Mouse (Mus musculus): ENCODE data around the gene Taf6. TPM values are rescaled to one million over a fixed set of nuclear protein-coding genes. Genes with fewer than 3 reads are reported as not detected.
"Not testable (repeated sequence)": the region's sequence is repeated elsewhere in the genome, so short reads cannot be mapped to it uniquely, and the experiment has no call there.

Gene Taf6
- polyA plus RNA-seq, 1 experiment = 52.6 TPM

- no peak within 1 kb of the TSS for H3K27ac ChIP-seq (ENCODE audit: insufficient read depth, low read depth, low read length)
- H3K36me3 ChIP-seq (ENCODE audit: control insufficient read depth, insufficient read depth, low read length) = no peaks in the 10 kb centered on the region
- DNase-seq = no peak
- no peak within 1 kb of the TSS for H3K4me3 ChIP-seq (ENCODE audit: insufficient read depth, low read depth, low read length)
- no peaks in the 10 kb centered on the region for H3K27me3 ChIP-seq (replicated peaks; ENCODE audit: control insufficient read depth, insufficient read depth, low read length)
- 66% methylated on average over 2 of the region's 2 CpGs for WGBS
- no peak for TF ChIP-seq POLR2A (IDR thresholded peaks at IDR 0.05; ENCODE audit: low read depth, low read length)
- TF ChIP-seq CTCF (conservative IDR thresholded peaks at IDR 0.05; ENCODE audit: insufficient read depth, insufficient read length, low read depth, low read length) = no peak
- no peaks in the 10 kb centered on the region for H3K4me1 ChIP-seq (ENCODE audit: control insufficient read depth, insufficient read depth, low read length)
Observed at GRCm38 (mm10) chr5:138225700-138226099, 38.4 kb upstream of the Taf6 start, which contains the start of gene Nxpe5. TSS of gene Nxpe5 (plus strand) at chr5:138225898.

DNA sequence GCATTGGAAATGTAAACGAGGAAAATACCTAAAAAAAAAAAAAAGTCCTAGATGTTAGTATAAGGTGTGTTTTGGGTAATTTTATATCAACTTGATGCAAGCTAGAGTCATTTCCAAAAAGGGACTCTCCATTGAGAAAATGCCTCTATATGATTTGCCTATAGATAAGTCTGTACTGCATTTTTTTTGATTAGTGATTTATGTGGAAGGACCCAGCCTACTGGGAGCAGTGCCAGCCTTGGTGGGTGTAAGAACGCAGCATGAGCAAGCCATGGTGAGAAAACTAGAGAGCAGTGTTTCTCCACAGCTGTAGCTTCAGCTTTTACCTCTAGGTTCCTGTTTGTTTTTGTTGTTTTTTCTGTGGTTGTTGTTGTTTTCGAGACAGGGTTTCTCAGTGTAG lies 36.0 kb upstream of the Taf6 start:
- H3K4me1 ChIP-seq (ENCODE audit: control insufficient read depth, insufficient read depth, low read length) = 0 out of 2 replicates have a peak, but pooled peaks cover 3% of the 10 kb centered on the region
- no peak overlapping the region for H3K27ac ChIP-seq (ENCODE audit: insufficient read depth, low read depth, low read length)
- no peaks in the 10 kb centered on the region for H3K27me3 ChIP-seq (replicated peaks; ENCODE audit: control insufficient read depth, insufficient read depth, low read length)
- no peak for DNase-seq
- no peak for TF ChIP-seq POLR2A (IDR thresholded peaks at IDR 0.05; ENCODE audit: low read depth, low read length)
- no peak for TF ChIP-seq CTCF (conservative IDR thresholded peaks at IDR 0.05; ENCODE audit: insufficient read depth, insufficient read length, low read depth, low read length)
- WGBS = 53% methylated on average over 3 of the region's 3 CpGs
- H3K36me3 ChIP-seq (ENCODE audit: control insufficient read depth, insufficient read depth, low read length) = no peaks in the 10 kb centered on the region
- no peak overlapping the region for H3K4me3 ChIP-seq (ENCODE audit: insufficient read depth, low read depth, low read length)

DNA sequence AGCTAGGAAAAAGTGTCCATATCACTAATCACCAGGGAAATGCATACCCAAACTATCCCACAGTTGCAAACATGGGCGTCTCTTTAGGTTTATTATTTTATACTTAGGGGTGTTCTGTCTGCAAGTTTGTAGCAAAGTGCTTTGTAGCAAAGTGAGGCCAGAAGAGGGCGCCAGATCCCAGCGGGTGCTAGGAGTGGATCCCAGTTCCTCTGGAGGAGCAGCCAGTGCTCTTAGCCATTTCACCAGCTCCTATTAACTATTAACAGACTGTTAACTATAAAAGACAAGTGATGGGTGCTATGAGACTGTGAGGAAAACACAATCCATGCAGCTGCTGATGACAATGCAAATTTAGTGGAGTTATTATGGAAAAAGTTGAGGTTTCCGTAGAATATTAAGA lies 34.9 kb upstream of the Taf6 start:
- Histone ChIP-seq H3K27me3 (replicated peaks; ENCODE audit: control insufficient read depth, insufficient read depth, low read length) (no peaks in the 10 kb centered on the region), H3K4me1 (ENCODE audit: control insufficient read depth, insufficient read depth, low read length) (0 out of 2 replicates have a peak, but pooled peaks cover 3% of the 10 kb centered on the region), H3K36me3 (ENCODE audit: control insufficient read depth, insufficient read depth, low read length) (no peaks in the 10 kb centered on the region), H3K27ac (ENCODE audit: insufficient read depth, low read depth, low read length) (no peak overlapping the region), H3K4me3 (ENCODE audit: insufficient read depth, low read depth, low read length) (no peak overlapping the region)
- 12% methylated on average over 4 of the region's 4 CpGs for WGBS
- TF ChIP-seq CTCF (conservative IDR thresholded peaks at IDR 0.05; ENCODE audit: insufficient read depth, insufficient read length, low read depth, low read length) = peak; percentile 92
- no peak for TF ChIP-seq POLR2A (IDR thresholded peaks at IDR 0.05; ENCODE audit: low read depth, low read length)
- peak; percentile 94 for DNase-seq

DNA sequence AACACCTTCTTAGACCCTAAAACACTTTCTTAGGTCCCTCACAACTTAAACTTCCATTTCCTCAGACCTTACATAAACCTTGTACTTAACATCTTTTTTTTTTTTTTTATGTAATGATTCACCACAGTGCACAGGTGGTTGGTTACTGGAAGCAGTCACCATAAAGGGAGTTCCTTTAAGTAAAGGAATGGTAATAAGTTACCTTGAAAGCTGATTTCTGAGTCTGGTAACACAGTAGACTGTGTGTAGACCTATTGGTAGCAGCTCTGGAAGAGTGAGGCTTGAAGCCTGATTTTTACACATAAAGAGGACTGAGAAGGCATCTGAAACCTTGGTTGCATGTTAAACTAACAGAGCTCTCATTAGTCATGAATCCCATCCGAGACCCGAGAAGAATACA lies 32.6 kb upstream of the Taf6 start:
- Histone ChIP-seq H3K27me3 (replicated peaks; ENCODE audit: control insufficient read depth, insufficient read depth, low read length) (no peaks in the 10 kb centered on the region), H3K27ac (ENCODE audit: insufficient read depth, low read depth, low read length) (no peak overlapping the region), H3K4me1 (ENCODE audit: control insufficient read depth, insufficient read depth, low read length) (0 out of 2 replicates have a peak, but pooled peaks cover 3% of the 10 kb centered on the region), H3K36me3 (ENCODE audit: control insufficient read depth, insufficient read depth, low read length) (no peaks in the 10 kb centered on the region), H3K4me3 (ENCODE audit: insufficient read depth, low read depth, low read length) (no peak overlapping the region)
- TF ChIP-seq POLR2A (IDR thresholded peaks at IDR 0.05; ENCODE audit: low read depth, low read length) = no peak
- no peak for TF ChIP-seq CTCF (conservative IDR thresholded peaks at IDR 0.05; ENCODE audit: insufficient read depth, insufficient read length, low read depth, low read length)
- DNase-seq = peak; percentile 20
- 8% methylated on average over 2 of the region's 2 CpGs for WGBS

DNA sequence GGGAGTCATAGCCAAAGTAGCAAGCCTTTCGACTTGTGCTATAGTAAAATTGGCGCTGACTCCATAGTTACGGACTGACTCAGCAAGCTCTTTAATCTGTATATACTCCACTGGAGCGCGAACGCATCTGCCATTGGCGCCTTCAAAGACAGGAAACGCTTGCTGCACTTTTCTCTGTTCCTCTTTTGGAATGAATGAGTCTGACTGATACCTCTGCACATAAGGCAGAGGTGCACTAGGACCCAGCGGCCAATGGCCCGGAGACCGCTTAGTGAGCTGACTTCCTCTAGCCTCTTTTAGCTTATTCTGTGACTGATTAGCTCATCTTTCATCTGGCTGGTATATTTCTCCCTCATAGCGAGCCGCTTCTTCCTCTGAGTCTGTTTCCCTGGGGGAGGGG lies 29.4 kb upstream of the Taf6 start:
- WGBS = 91% methylated on average over 13 of the region's 13 CpGs
- H3K4me3 ChIP-seq (ENCODE audit: insufficient read depth, low read depth, low read length); DNase-seq: not testable (repeated sequence)

GRCm38 (mm10) chr5:138207873-138208272 lies 20.6 kb upstream of the Taf6 start:
- Histone ChIP-seq H3K27me3 (replicated peaks; ENCODE audit: control insufficient read depth, insufficient read depth, low read length) (no peaks in the 10 kb centered on the region), H3K27ac (ENCODE audit: insufficient read depth, low read depth, low read length) (no peak overlapping the region), H3K4me1 (ENCODE audit: control insufficient read depth, insufficient read depth, low read length) (no peaks in the 10 kb centered on the region), H3K36me3 (ENCODE audit: control insufficient read depth, insufficient read depth, low read length) (no peaks in the 10 kb centered on the region), H3K4me3 (ENCODE audit: insufficient read depth, low read depth, low read length) (no peak overlapping the region)
- 76% methylated on average over 4 of the region's 4 CpGs for WGBS
- no peak for TF ChIP-seq CTCF (conservative IDR thresholded peaks at IDR 0.05; ENCODE audit: insufficient read depth, insufficient read length, low read depth, low read length)
- no peak for DNase-seq

More for the DNA sequence above, 29.4 kb upstream of the Taf6 start:
- H3K27me3 ChIP-seq (replicated peaks; ENCODE audit: control insufficient read depth, insufficient read depth, low read length); H3K36me3 ChIP-seq (ENCODE audit: control insufficient read depth, insufficient read depth, low read length); H3K27ac ChIP-seq (ENCODE audit: insufficient read depth, low read depth, low read length); H3K4me1 ChIP-seq (ENCODE audit: control insufficient read depth, insufficient read depth, low read length): not testable (repeated sequence)

DNA sequence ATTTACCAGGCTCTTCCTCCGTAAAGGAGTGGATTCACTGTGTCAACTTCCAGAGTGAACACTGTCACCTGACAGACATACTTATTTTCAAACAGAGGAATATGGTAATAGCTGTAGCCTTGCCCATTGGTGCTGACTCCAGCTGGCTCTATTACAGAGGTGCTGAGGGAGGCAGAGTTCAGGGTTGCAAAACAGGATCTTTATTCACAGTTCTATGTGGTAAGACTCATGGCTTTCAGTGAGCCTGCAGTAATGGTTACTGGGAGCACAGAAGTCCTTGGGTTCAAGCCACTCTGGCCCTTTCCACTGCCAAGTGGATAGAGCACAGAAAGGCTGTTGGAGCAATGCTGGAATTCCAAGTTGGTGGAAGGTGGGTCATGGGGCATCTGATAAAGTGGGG lies 20.0 kb upstream of the Taf6 start:
- TF ChIP-seq POLR2A (IDR thresholded peaks at IDR 0.05; ENCODE audit: low read depth, low read length) = no peak
- TF ChIP-seq CTCF (conservative IDR thresholded peaks at IDR 0.05; ENCODE audit: insufficient read depth, insufficient read length, low read depth, low read length) = no peak
- Histone ChIP-seq H3K36me3 (ENCODE audit: control insufficient read depth, insufficient read depth, low read length) (no peaks in the 10 kb centered on the region), H3K27ac (ENCODE audit: insufficient read depth, low read depth, low read length) (no peak overlapping the region), H3K4me1 (ENCODE audit: control insufficient read depth, insufficient read depth, low read length) (no peaks in the 10 kb centered on the region), H3K27me3 (replicated peaks; ENCODE audit: control insufficient read depth, insufficient read depth, low read length) (no peaks in the 10 kb centered on the region), H3K4me3 (ENCODE audit: insufficient read depth, low read depth, low read length) (no peak overlapping the region)
- WGBS = 83% methylated on average over 1 of the region's 1 CpGs
- no peak for DNase-seq

DNA sequence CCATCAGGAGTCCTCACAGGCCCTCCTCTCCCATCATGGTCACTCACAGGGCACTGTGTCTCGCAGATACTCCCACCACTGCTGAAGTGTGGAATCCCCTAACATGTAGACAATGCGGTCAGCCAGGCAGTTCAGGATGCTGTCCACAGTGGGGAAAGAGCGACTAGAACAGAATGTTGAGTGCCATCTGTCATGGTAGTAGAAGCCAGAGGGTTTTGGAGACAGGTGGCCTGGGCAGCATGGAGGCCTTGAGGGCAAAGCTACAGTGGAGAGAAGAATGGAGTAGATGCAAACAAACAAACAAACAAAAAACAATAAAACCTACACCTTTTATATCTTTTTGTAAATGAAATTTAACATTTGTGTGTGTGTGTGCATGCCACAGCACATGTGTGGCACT lies 14.8 kb upstream of the Taf6 start:
- DNase-seq = no peak
- Histone ChIP-seq H3K36me3 (ENCODE audit: control insufficient read depth, insufficient read depth, low read length) (no peaks in the 10 kb centered on the region), H3K27me3 (replicated peaks; ENCODE audit: control insufficient read depth, insufficient read depth, low read length) (no peaks in the 10 kb centered on the region), H3K27ac (ENCODE audit: insufficient read depth, low read depth, low read length) (no peak overlapping the region), H3K4me1 (ENCODE audit: control insufficient read depth, insufficient read depth, low read length) (no peaks in the 10 kb centered on the region), H3K4me3 (ENCODE audit: insufficient read depth, low read depth, low read length) (no peak overlapping the region)
- TF ChIP-seq CTCF (conservative IDR thresholded peaks at IDR 0.05; ENCODE audit: insufficient read depth, insufficient read length, low read depth, low read length) = no peak
- TF ChIP-seq POLR2A (IDR thresholded peaks at IDR 0.05; ENCODE audit: low read depth, low read length) = no peak
- WGBS = 93% methylated on average over 3 of the region's 3 CpGs
